ENCODE assay signal across 13 mouse cellular contexts in genomic region chr2:105023031-105023615, GRCm38 (mm10). TPM values are rescaled to one million over a fixed set of nuclear protein-coding genes. Genes with fewer than 3 reads are reported as not detected.
DNase-seq lines count a peak whose midpoint lies in the region; ATAC-seq lines count a peak whose summit lies in the region.
"Had no signal": no experiment of that assay in that cellular context is flagged by ENCODE, and none has a peak within 500 bp of the region (broad histone marks: within the 10 kb centered on the region; RNA-seq: fewer than 3 reads in every experiment).

No protein-coding gene starts in this region.

- H3K4me2 ChIP-seq in heart, embryonic 11.5 days = no peak overlapping the region
- H3K4me2 ChIP-seq in heart, embryonic 16.5 days (ENCODE audit: low read depth, low read length) = no peak overlapping the region
- H3K4me2 ChIP-seq in liver, embryonic 12.5 days = no peak overlapping the region
- H3K4me2 ChIP-seq: lung, embryonic 15.5 days; neural tube, embryonic 15.5 days had no signal

- H3K27ac ChIP-seq in heart, embryonic 11.5 days (ENCODE audit: low read depth, low read length) = no peak overlapping the region
- no peak overlapping the region; the same call in 1 of the 2 replicates for H3K27ac ChIP-seq in heart, embryonic 16.5 days (ENCODE audit: low read length)
- H3K27ac ChIP-seq in liver, embryonic 12.5 days = no peak overlapping the region
- H3K27ac ChIP-seq: lung, embryonic 15.5 days; neural tube, embryonic 15.5 days had no signal

- H3K9ac ChIP-seq in heart, embryonic 11.5 days (ENCODE audit: low read depth, low read length) = no peak overlapping the region
- no peak overlapping the region for H3K9ac ChIP-seq in heart, embryonic 16.5 days (ENCODE audit: low read length)
- H3K9ac ChIP-seq in liver, embryonic 12.5 days = no peak overlapping the region
- H3K9ac ChIP-seq: lung, embryonic 15.5 days; neural tube, embryonic 15.5 days had no signal

- 38% methylated on average over 6 of the region's 6 CpGs for WGBS in heart, embryonic 11.5 days (ENCODE audit: insufficient replicate concordance)
- WGBS in heart, embryonic 16.5 days = 40% methylated on average over 6 of the region's 6 CpGs
- 57% methylated on average over 6 of the region's 6 CpGs for WGBS in liver, embryonic 12.5 days (ENCODE audit: insufficient replicate concordance)

- no peak for ATAC-seq in heart, embryonic 11.5 days (replicated peaks; ENCODE audit: insufficient number of reproducible peaks, low FRiP score, low TSS enrichment)
- peak; percentile 46 for ATAC-seq in heart, embryonic 16.5 days (replicated peaks; ENCODE audit: extremely low read depth, insufficient read depth, low FRiP score)
- peak; percentile 78 for ATAC-seq in liver, embryonic 12.5 days

- no peaks in the 10 kb centered on the region for H3K27me3 ChIP-seq in heart, embryonic 11.5 days (ENCODE audit: control insufficient read depth, insufficient read depth, low read length)
- no peaks in the 10 kb centered on the region for H3K27me3 ChIP-seq in heart, embryonic 16.5 days (ENCODE audit: control insufficient read depth, insufficient read depth, low read length)
- H3K27me3 ChIP-seq in liver, embryonic 12.5 days (replicated peaks) = no peaks in the 10 kb centered on the region
- H3K27me3 ChIP-seq: lung, embryonic 15.5 days; neural tube, embryonic 15.5 days had no signal

- peak; percentile 45 to 56 for DNase-seq in heart, adult 18-20 months
- peak; percentile 57 for DNase-seq in c-Kit-positive CD71-positive TER-119-negative erythroid progenitor cells, embryonic 14.5 days (ENCODE audit: low read depth)
- no peak for DNase-seq in cerebellum, postnatal 36 days
- no peak for DNase-seq in adipocyte (ENCODE audit: low spot score)
- no peak for DNase-seq in urinary bladder, adult 18-20 months (ENCODE audit: low spot score in 2 of 2)
- DNase-seq: adrenal gland, adult 2 months; cerebellum, postnatal 10 days; kidney, adult 11 months had no signal

- no peak overlapping the region for H3K4me3 ChIP-seq in heart, embryonic 11.5 days (ENCODE audit: low read depth, low read length)
- no peak overlapping the region for H3K4me3 ChIP-seq in heart, embryonic 16.5 days (ENCODE audit: low read length)
- H3K4me3 ChIP-seq in liver, embryonic 12.5 days = no peak overlapping the region
- H3K4me3 ChIP-seq: lung, embryonic 15.5 days; neural tube, embryonic 15.5 days had no signal

- no peaks in the 10 kb centered on the region for H3K9me3 ChIP-seq in heart, embryonic 11.5 days (replicated peaks; ENCODE audit: control insufficient read depth, low read length)
- H3K9me3 ChIP-seq in heart, embryonic 16.5 days (replicated peaks; ENCODE audit: control insufficient read depth, low read length) = no peaks in the 10 kb centered on the region
- H3K9me3 ChIP-seq in liver, embryonic 12.5 days (replicated peaks) = no peaks in the 10 kb centered on the region
- H3K9me3 ChIP-seq: lung, embryonic 15.5 days; neural tube, embryonic 15.5 days had no signal

- H3K4me1 ChIP-seq in heart, embryonic 11.5 days (ENCODE audit: control insufficient read depth, insufficient read depth, low read length) = peaks cover 4% of the 10 kb centered on the region; the same call in 1 of the 2 replicates
- H3K4me1 ChIP-seq in heart, embryonic 16.5 days (ENCODE audit: control insufficient read depth, insufficient read depth, low read length) = 0 out of 2 replicates have a peak, but pooled peaks cover 2% of the 10 kb centered on the region
- H3K4me1 ChIP-seq in liver, embryonic 12.5 days = peaks cover 35% of the 10 kb centered on the region
- H3K4me1 ChIP-seq: lung, embryonic 15.5 days; neural tube, embryonic 15.5 days had no signal

- no peaks in the 10 kb centered on the region for H3K36me3 ChIP-seq in heart, embryonic 11.5 days (ENCODE audit: control insufficient read depth, insufficient read depth, low read length)
- H3K36me3 ChIP-seq in heart, embryonic 16.5 days (ENCODE audit: control insufficient read depth, insufficient read depth) = no peaks in the 10 kb centered on the region
- no peaks in the 10 kb centered on the region for H3K36me3 ChIP-seq in liver, embryonic 12.5 days
- H3K36me3 ChIP-seq: lung, embryonic 15.5 days; neural tube, embryonic 15.5 days had no signal

RNA-seq across cellular contexts. Expression of gene Eif3m, which starts 6.2 kb away (rescaled TPM):
- 100 to 1,000 TPM; 139 to 145 TPM for total RNA-seq in heart, adult 18-20 months (2021)
- 238 and 240 TPM in 2 replicates for polyA plus RNA-seq in heart, embryonic 11.5 days (2014; fragmentation: Nextera tagmentation; extraction: Ambion mirVana)
- polyA plus RNA-seq in heart, embryonic 16.5 days (2015; fragmentation: Nextera tagmentation; extraction: Ambion mirVana) = 197 and 214 TPM in 2 replicates
- polyA plus RNA-seq in liver, embryonic 12.5 days (2016; fragmentation: Nextera tagmentation; extraction: Ambion mirVana) = 228 and 250 TPM in 2 replicates

Comparison
In these comparisons a context has a peak if more than half of its experiments do, and no peak if none do; other contexts are left out.
1. DNase-seq: peak in heart, adult 18-20 months (2 of 2) and c-Kit-positive CD71-positive TER-119-negative erythroid progenitor cells, embryonic 14.5 days (single experiment); none in cerebellum, postnatal 36 days (0 of 2), adipocyte (single experiment) and urinary bladder, adult 18-20 months (0 of 2).